Mouse (Mus musculus) ES-E14 (cell line): ENCODE data around the gene Eif2b3.

Source experiments
- CHD2 ChIP-seq: IDR thresholded peaks from 2 replicates; pipeline ENCODE4 v1.6.1; 2014; ENCODE audit warnings: mild to moderate bottlenecking, low read depth, low read length, inconsistent platforms
- HCFC1 ChIP-seq: IDR thresholded peaks from 2 replicates; pipeline ENCODE4 v1.6.1; 2012; ENCODE audit warnings: low read length, inconsistent platforms, borderline replicate concordance; ENCODE audit not compliant: insufficient read depth
- MAFK ChIP-seq: IDR thresholded peaks from 2 replicates; pipeline ENCODE4 v1.6.1; 2014; ENCODE audit warnings: mild to moderate bottlenecking, low read depth, low read length, inconsistent platforms; ENCODE audit not compliant: insufficient read depth
- ZC3H11A ChIP-seq: IDR thresholded peaks from 2 replicates; pipeline ENCODE4 v1.6.1; 2012; ENCODE audit warnings: low read depth, mild to moderate bottlenecking, inconsistent platforms, low read length, borderline replicate concordance

DNA sequence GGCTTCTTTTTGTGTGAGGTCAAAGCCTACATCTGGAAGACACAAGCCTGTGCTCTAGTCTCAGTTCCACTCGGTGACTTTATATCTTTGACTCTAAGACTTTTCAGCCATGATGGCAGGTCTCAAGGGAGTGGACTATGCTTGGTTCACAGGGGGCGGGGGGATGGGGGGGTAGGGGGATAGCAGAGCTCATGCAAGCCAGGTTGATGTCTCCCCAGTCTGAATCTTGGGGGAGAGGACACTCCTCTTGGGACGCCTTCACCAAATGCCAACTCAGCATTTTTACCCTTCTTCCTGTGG lies 105.0 kb downstream of the Eif2b3 start:
- TF ChIP-seq HCFC1: no peak
- TF ChIP-seq ZC3H11A: no peak
- TF ChIP-seq CHD2: no peak
- TF ChIP-seq MAFK: peak; percentile 96
